Mouse (Mus musculus) embryonic facial prominence, embryonic 11.5 days (tissue): ENCODE results near the gene Trmt11. TPM values are rescaled to one million over a fixed set of nuclear protein-coding genes. Genes with fewer than 3 reads are reported as not detected.

Source experiments
- ATAC-seq: fragments of 200-750 bp; cut with Nextera tagmentation; replicated peaks from 2 replicates; pipeline ENCODE4 v1.8.0; 2017; ENCODE audit warnings: low read depth; ENCODE audit not compliant: insufficient number of reproducible peaks, low FRiP score, low TSS enrichment
- DNase-seq: peaks from one replicate; pipeline ENCODE4 v3.0.0-alpha.2; 2015; ENCODE audit warnings: low spot score
- H3K27ac ChIP-seq: fragments of 300-500 bp; sonication (generic); replicated peaks from 2 replicates; pipeline ENCODE4 v1.5.1; 2014; ENCODE audit warnings: mild to moderate bottlenecking, low read depth, low read length, control low read depth
- H3K27me3 ChIP-seq: fragments of 300-500 bp; sonication (generic); 2 replicates; pipeline ENCODE4 v1.6.1; 2014; ENCODE audit warnings: mild to moderate bottlenecking, low read length, moderate library complexity, mixed read lengths; ENCODE audit not compliant: control insufficient read depth, insufficient read depth
- H3K36me3 ChIP-seq: fragments of 300-500 bp; sonication (generic); replicated peaks from 2 replicates; pipeline ENCODE4 v1.6.1; 2014; ENCODE audit warnings: low read depth, mild to moderate bottlenecking, low read length, moderate library complexity, mixed read lengths; ENCODE audit not compliant: control insufficient read depth, insufficient read depth
- H3K4me1 ChIP-seq: fragments of 300-500 bp; sonication (generic); 2 replicates; pipeline ENCODE4 v1.6.1; 2014; ENCODE audit warnings: low read length, mixed read lengths; ENCODE audit not compliant: control insufficient read depth, insufficient read depth
- H3K4me2 ChIP-seq: fragments of 300-500 bp; sonication (generic); 2 replicates; pipeline ENCODE4 v1.6.1; 2014; ENCODE audit warnings: low read depth, mild to moderate bottlenecking, control low read depth, low read length, moderate library complexity
- H3K4me3 ChIP-seq: fragments of 300-500 bp; sonication (generic); 2 replicates; pipeline ENCODE4 v1.5.1; 2014; ENCODE audit warnings: low read depth, low read length, control low read depth
- H3K9ac ChIP-seq: fragments of 300-500 bp; sonication (generic); replicated peaks from 2 replicates; pipeline ENCODE4 v1.6.1; 2014; ENCODE audit warnings: mild to moderate bottlenecking, control low read depth, low read length
- H3K9me3 ChIP-seq: fragments of 300-500 bp; sonication (generic); replicated peaks from 2 replicates; pipeline ENCODE4 v1.6.1; 2016; ENCODE audit warnings: mild to moderate bottlenecking, low read length, inconsistent platforms, mixed read lengths; ENCODE audit not compliant: control insufficient read depth
- WGBS: fragments of 180-500 bp; shearing (Covaris S2); extraction: QIAGEN DNeasy Blood & Tissue Kit; methylation state at CpG from one replicate; pipeline ENCODE4 v1.1.7; 2014; 5-methylcytosine and 5-hydroxymethylcytosine counted together
- polyA plus RNA-seq: library from polyadenylated mRNA; unstranded; fragments of >200 nt; fragmentation: Nextera tagmentation; extraction: Ambion mirVana; gene quantifications from 2 replicates; pipeline ENCODE4 v1.2.1, GENCODE M21; 2014

Trmt11 gene
- polyA plus RNA-seq, 1 experiment from 2014 or later: 32.2 TPM

DNA sequence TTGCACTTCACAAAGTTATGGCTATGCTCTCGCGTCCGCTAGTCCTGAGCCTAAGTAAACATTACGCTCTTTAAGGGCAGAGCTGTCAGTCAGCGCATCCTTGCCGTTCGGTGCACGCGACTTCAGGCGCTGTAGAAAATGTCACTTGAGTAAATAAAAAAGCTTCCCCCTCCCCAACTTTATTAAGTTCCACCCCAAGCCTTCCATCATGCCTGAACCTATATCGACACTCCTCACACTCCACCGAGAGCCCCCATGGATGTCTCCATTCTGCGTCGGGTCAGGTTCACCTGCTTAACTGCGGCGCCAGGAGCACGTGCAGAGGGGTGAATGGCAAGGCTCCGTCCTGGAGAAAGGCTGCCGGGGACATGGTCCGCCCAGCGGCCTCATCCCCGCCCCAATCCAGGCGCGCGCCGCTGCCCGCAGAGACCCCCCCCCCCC is 435 bp downstream of the Trmt11 start:
- peak overlapping the region; percentile 87 for H3K9ac ChIP-seq
- H3K36me3 ChIP-seq: no peaks in the 10 kb centered on the region; the same call in 1 of the 2 replicates
- H3K4me3 ChIP-seq: peak overlapping the region; percentile 76
- WGBS: 1% methylated on average over 27 of the region's 27 CpGs
- DNase-seq (no peak), ATAC-seq (peak; percentile 86)
- H3K4me1 ChIP-seq: no peaks in the 10 kb centered on the region
- no peaks in the 10 kb centered on the region for H3K27me3 ChIP-seq
- no peaks in the 10 kb centered on the region for H3K9me3 ChIP-seq
- H3K27ac ChIP-seq: peak overlapping the region; percentile 56
- peak overlapping the region; percentile 68 for H3K4me2 ChIP-seq

DNA sequence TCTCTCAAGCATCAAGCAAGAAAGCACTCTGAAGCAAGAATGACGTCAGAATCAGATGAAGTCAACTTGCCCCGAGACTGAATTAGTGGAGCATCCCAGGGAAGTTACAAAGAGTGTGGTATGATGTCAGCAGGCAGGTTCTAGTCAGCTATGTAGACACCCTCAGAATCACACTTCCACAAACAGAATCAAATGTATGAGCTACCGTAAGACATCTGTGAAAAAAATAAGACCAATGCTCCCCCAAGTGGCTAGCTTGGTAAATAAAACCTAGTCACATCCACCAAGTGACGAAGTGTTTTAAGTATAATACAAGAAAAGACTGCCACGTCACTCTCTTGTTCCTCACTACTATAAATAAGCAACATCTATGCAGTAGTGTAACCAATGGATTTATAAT is 13.5 kb downstream of the Trmt11 start:
- Histone ChIP-seq H3K27ac (no peak overlapping the region), H3K4me2 (no peak overlapping the region), H3K4me3 (no peak overlapping the region), H3K9ac (no peak overlapping the region), H3K27me3 (no peaks in the 10 kb centered on the region), H3K36me3 (no peaks in the 10 kb centered on the region; the same call in 1 of the 2 replicates), H3K9me3 (no peaks in the 10 kb centered on the region), H3K4me1 (no peaks in the 10 kb centered on the region)
- DNase-seq (peak; percentile 26), ATAC-seq (no peak)
- WGBS: 79% methylated on average over 5 of the region's 5 CpGs

DNA sequence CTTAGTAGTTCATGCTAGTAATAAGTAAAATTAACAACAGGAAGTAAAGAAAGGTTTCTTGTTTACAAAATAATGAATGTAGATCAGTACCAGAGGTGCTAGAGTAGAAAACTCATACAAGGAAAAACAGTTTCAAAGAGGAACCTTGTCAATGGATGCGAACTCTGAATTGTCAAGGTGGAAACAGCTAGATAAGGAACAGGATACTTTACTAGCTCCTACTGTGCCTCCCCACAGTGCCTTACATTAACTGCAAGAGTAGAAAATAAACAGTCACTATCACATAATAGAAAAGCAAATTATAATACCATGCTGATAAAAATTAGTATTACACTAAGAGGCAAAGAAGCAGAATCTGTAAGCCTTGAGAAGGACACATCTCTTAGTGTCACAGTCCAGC is 14.9 kb downstream of the Trmt11 start:
- Histone ChIP-seq H3K27me3 (no peaks in the 10 kb centered on the region), H3K4me1 (no peaks in the 10 kb centered on the region), H3K36me3 (no peaks in the 10 kb centered on the region; the same call in 1 of the 2 replicates), H3K9ac (no peak overlapping the region), H3K27ac (no peak overlapping the region), H3K4me3 (no peak overlapping the region), H3K9me3 (no peaks in the 10 kb centered on the region), H3K4me2 (no peak overlapping the region)
- ATAC-seq (no peak), DNase-seq (no peak)
- 92% methylated on average over 1 of the region's 1 CpGs for WGBS

DNA sequence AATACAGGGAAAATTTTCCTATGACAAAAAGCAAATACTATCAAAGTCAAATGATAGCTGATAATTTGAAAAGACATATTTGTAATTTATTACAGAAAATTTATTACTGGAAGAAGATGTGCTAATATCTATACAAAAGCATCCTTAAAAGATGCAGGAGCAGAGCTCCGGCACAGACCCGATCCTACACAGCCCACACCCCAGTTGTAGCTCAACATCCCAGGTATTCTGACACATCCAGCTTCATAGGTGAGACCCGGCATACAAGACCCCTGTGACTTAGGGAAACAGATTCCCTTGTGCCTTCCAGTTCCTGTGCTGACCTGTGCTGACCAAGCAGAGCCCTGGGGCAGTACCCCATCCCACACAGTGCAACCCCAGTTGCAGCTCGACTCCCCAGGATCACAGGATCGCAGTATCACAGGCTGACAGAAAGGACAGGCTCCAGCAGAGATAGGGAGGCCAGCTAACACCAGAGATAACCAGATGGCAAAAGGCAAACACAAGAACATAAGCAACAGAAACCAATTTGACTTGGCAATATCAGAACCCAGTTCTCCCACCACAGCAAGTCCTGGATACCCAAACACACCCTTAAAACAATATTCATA is 22.8 kb downstream of the Trmt11 start:
- no peak overlapping the region for H3K4me2 ChIP-seq
- 90% methylated on average over 5 of the region's 5 CpGs for WGBS
- H3K27ac ChIP-seq: no peak overlapping the region
- no peaks in the 10 kb centered on the region for H3K27me3 ChIP-seq
- no peaks in the 10 kb centered on the region for H3K36me3 ChIP-seq
- ATAC-seq (no peak), DNase-seq (no peak)
- no peaks in the 10 kb centered on the region for H3K4me1 ChIP-seq
- H3K9ac ChIP-seq: no peak overlapping the region
- H3K9me3 ChIP-seq: no peaks in the 10 kb centered on the region
- H3K4me3 ChIP-seq: no peak overlapping the region

DNA sequence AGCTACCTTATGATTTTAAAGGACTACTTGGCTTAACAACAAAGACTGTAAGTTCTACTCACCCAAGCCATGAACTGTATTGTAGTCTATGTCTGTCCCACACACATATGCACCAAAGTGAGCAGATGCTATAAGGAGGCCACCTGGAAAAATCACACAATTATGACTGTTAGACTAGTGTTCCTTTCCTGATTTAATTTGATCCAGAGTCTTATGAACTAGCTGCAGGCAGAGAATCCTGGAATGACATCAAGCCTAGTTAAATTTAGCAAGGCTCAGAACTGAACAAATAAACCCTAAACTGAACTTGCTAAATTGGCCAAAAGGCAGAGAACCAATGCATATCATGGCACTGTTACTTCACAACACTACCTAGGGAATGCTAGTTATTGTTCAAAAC is 34.2 kb downstream of the Trmt11 start:
- H3K4me2 ChIP-seq: no peak overlapping the region
- DNase-seq: no peak
- no peak overlapping the region for H3K9ac ChIP-seq
- no peak overlapping the region for H3K27ac ChIP-seq
- H3K4me1 ChIP-seq: no peaks in the 10 kb centered on the region
- H3K27me3 ChIP-seq: no peaks in the 10 kb centered on the region
- H3K36me3 ChIP-seq: no peaks in the 10 kb centered on the region
- no peak overlapping the region for H3K4me3 ChIP-seq
- H3K9me3 ChIP-seq: no peaks in the 10 kb centered on the region
- ATAC-seq: no peak

DNA sequence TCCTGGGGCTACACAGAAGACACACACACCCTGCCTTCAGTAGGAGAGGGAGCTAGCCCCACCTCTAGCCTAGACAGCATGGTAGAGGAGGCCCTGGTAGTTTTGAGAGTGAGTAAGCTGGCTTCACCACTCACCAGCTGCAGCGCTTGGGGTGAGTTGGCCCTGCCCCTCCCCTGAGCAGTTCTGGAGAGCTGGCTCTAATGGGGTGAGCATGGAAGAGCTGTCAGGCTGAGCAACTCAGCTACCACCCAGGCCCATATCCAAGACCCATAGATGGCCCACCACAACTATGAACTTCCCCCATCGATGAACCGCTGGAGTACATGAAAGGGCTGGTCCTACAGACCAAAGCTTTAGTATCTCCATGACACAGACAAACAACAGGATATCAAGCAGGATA is 35.9 kb downstream of the Trmt11 start:
- Histone ChIP-seq H3K36me3 (no peaks in the 10 kb centered on the region), H3K4me1 (no peaks in the 10 kb centered on the region), H3K9me3 (no peaks in the 10 kb centered on the region), H3K4me3 (no peak overlapping the region), H3K4me2 (no peak overlapping the region), H3K27me3 (no peaks in the 10 kb centered on the region), H3K9ac (no peak overlapping the region), H3K27ac (no peak overlapping the region)
- WGBS: 90% methylated on average over 3 of the region's 3 CpGs
- no peak for DNase-seq
- no peak for ATAC-seq

DNA sequence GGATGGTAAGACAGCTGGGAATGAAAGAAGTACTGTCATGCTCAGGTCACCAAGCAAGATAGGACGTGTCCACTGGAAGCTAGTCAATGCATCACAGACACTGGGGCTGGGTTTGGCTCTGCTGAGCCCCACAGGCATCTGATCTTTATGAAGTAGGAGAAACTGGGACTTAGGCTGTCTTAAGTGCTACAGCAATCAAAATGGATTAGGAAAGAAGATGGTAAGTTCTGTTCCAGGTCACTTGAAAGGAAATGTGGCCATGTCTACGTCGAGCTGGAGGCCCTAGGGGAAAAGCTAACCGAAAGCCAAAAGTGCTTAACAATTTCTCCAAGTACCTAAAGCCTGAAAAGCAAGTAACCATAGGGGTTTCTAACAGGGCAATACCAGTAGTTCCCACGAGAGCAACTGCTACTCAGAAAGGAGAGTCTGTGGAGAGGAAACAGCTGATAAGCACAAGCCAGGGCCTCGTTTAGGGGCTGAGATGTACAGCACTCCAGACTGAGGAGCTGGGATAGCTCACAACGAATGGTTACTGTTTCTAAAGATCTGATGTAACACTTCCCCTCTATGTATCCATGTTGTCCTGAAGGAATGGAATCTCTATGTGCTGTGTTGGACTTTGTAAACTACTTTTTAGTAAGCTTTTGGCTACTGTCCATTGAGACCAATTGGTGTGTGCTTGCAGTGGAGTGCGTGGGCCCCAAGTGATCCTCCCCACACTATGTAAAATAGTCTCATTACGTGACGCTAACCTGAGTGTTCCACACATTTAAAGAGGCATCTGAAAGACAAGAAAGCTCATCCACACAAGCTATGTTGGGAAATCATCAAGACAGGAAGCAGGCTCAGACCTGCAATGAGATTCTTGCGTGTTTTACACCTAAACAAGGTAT is 44.6 kb downstream of the Trmt11 start:
- Histone ChIP-seq H3K4me3 (no peak overlapping the region), H3K4me2 (no peak overlapping the region), H3K9me3 (no peaks in the 10 kb centered on the region), H3K4me1 (no peaks in the 10 kb centered on the region), H3K9ac (no peak overlapping the region), H3K27ac (no peak overlapping the region), H3K36me3 (no peaks in the 10 kb centered on the region; the same call in 1 of the 2 replicates), H3K27me3 (no peaks in the 10 kb centered on the region)
- WGBS: 94% methylated on average over 11 of the region's 11 CpGs
- ATAC-seq: no peak
- no peak for DNase-seq

DNA sequence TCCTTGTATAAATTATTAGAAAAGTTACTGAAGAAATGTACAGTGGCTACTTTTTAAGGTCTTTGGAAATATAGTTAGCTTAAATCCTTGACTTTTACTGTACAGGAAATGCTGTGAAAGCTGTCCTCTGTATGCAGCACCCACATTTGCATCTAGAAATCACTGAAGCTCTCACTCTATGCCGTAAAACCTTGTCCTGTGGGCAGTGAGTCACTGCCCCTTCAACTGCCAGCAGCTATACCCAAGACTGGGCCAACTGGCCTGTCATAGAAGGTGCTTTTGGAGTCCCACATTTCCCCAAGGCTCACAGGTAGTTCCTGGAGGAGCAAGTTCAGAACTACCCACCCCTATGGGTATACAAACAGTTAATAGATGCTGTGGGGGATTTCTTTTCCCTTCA is 48.2 kb downstream of the Trmt11 start:
- Histone ChIP-seq H3K4me2 (no peak overlapping the region), H3K27me3 (no peaks in the 10 kb centered on the region), H3K9ac (no peak overlapping the region), H3K4me1 (no peaks in the 10 kb centered on the region), H3K36me3 (peaks cover 3% of the 10 kb centered on the region; the same call in 1 of the 2 replicates), H3K9me3 (no peaks in the 10 kb centered on the region), H3K27ac (no peak overlapping the region), H3K4me3 (no peak overlapping the region)
- ATAC-seq (no peak), DNase-seq (no peak)
- 97% methylated on average over 1 of the region's 1 CpGs for WGBS
